Mouse (Mus musculus) adrenal gland, postnatal 0 days (tissue): ENCODE data around the gene Flt4. TPM values are rescaled to one million over a fixed set of nuclear protein-coding genes. Genes with fewer than 3 reads are reported as not detected.

Experiments used
- polyA plus RNA-seq: library from polyadenylated mRNA; unstranded; fragments of >200 nt; fragmentation: Nextera tagmentation; extraction: Ambion mirVana; gene quantifications from 2 replicates; pipeline ENCODE4 v1.2.1, GENCODE M21; 2015

The Flt4 gene
- polyA plus RNA-seq = 3.2 and 6.6 TPM in 2 replicates

GRCm38 (mm10) chr11:49608938-49609867 lies at the start of gene Flt4:
Gene Flt4, plus strand, starts transcription at chr11:49609263.

GRCm38 (mm10) chr11:49663310-49663709 lies 54.2 kb downstream of the Flt4 start, which contains the start of gene Scgb3a1:
Gene Scgb3a1, plus strand, starts transcription at chr11:49663610.

Other genes starting within 250 kb of the Flt4 start
- not detected in 2 replicates for gene Olfr1389, start 186.2 kb upstream of the Flt4 start, polyA plus RNA-seq
- not detected in 2 replicates for gene Olfr1388, start 172.6 kb upstream of the Flt4 start, polyA plus RNA-seq
- gene Olfr1387, start 153.9 kb upstream of the Flt4 start, polyA plus RNA-seq = not detected in 2 replicates
- not detected in 2 replicates for gene Olfr1386, start 144.2 kb upstream of the Flt4 start, polyA plus RNA-seq
- gene Olfr1385, start 120.2 kb upstream of the Flt4 start, polyA plus RNA-seq = not detected in 2 replicates
- not detected in 2 replicates for gene Olfr1384, start 102.5 kb upstream of the Flt4 start, polyA plus RNA-seq
- gene Olfr1383, start 89.6 kb upstream of the Flt4 start, polyA plus RNA-seq = not detected in 2 replicates
- gene Olfr1382, start 81.0 kb upstream of the Flt4 start, polyA plus RNA-seq = not detected in 2 replicates
- not detected in 2 replicates for gene Olfr1381, start 65.8 kb upstream of the Flt4 start, polyA plus RNA-seq
- gene Olfr1380, start 52.4 kb upstream of the Flt4 start, polyA plus RNA-seq = not detected in 2 replicates
- gene Scgb3a1, start 54.3 kb downstream of the Flt4 start, polyA plus RNA-seq = 0.47 and 0.92 TPM in 2 replicates
- gene Cnot6, start 103.5 kb downstream of the Flt4 start, polyA plus RNA-seq = 22.6 and 30.7 TPM in 2 replicates
- 13.6 and 17.0 TPM in 2 replicates for gene Gfpt2, start 184.9 kb downstream of the Flt4 start, polyA plus RNA-seq
- 30.4 and 41.5 TPM in 2 replicates for gene Mapk9, start 237.5 kb downstream of the Flt4 start, polyA plus RNA-seq